Mouse (Mus musculus) forebrain, embryonic 15.5 days (tissue): ENCODE results near the gene Nptxr. TPM values are rescaled to one million over a fixed set of nuclear protein-coding genes. Genes with fewer than 3 reads are reported as not detected.

Source experiments
- ATAC-seq: fragments of 200-750 bp; cut with Nextera tagmentation; replicated peaks from 2 replicates; pipeline ENCODE4 v1.8.0; 2017; ENCODE audit warnings: mild to moderate bottlenecking, moderate TSS enrichment, moderate library complexity
- H3K27ac ChIP-seq: fragments of 300-500 bp; sonication (generic); replicated peaks from 2 replicates; pipeline ENCODE4 v1.5.1; 2015; ENCODE audit warnings: mild to moderate bottlenecking, inconsistent platforms
- H3K27me3 ChIP-seq: fragments of 300-500 bp; sonication (generic); 2 replicates; pipeline ENCODE4 v1.6.1; 2015; ENCODE audit warnings: inconsistent platforms
- H3K36me3 ChIP-seq: fragments of 300-500 bp; sonication (generic); 2 replicates; pipeline ENCODE4 v1.6.1; 2015; ENCODE audit warnings: mild to moderate bottlenecking, inconsistent platforms
- H3K4me1 ChIP-seq: fragments of 300-500 bp; sonication (generic); 2 replicates; pipeline ENCODE4 v1.6.1; 2015; ENCODE audit warnings: inconsistent platforms
- H3K4me2 ChIP-seq: fragments of 300-500 bp; sonication (generic); replicated peaks from 2 replicates; pipeline ENCODE4 v1.6.1; 2015; ENCODE audit warnings: mild to moderate bottlenecking, inconsistent platforms
- H3K4me3 ChIP-seq: fragments of 300-500 bp; sonication (generic); 2 replicates; pipeline ENCODE4 v1.5.1; 2015; ENCODE audit warnings: mild to moderate bottlenecking, inconsistent platforms
- H3K9ac ChIP-seq: fragments of 300-500 bp; sonication (generic); replicated peaks from 2 replicates; pipeline ENCODE4 v1.6.1; 2015; ENCODE audit warnings: mild to moderate bottlenecking, inconsistent platforms
- H3K9me3 ChIP-seq: fragments of 300-500 bp; sonication (generic); 2 replicates; pipeline ENCODE4 v1.6.1; 2016; ENCODE audit warnings: inconsistent platforms
- WGBS: fragments of 180-500 bp; shearing (Covaris S2); methylation state at CpG from one replicate; pipeline ENCODE4 v1.1.7; 2015; ENCODE audit warnings: mixed read lengths; 5-methylcytosine and 5-hydroxymethylcytosine counted together
- polyA plus RNA-seq: library from polyadenylated mRNA; unstranded; fragments of >200 nt; fragmentation: Nextera tagmentation; extraction: Ambion mirVana; gene quantifications from 2 replicates; pipeline ENCODE4 v1.2.1, GENCODE M21; 2015

The Nptxr gene
- polyA plus RNA-seq, 1 experiment from 2014 or later: 19.5 TPM

- Histone ChIP-seq H3K36me3 (0 out of 2 replicates have a peak, but pooled peaks cover under 1% of the 10 kb centered on the region), H3K9me3 (no peaks in the 10 kb centered on the region), H3K27me3 (no peaks in the 10 kb centered on the region), H3K27ac (no peak overlapping the region), H3K9ac (no peak overlapping the region), H3K4me2 (no peak overlapping the region), H3K4me1 (peaks cover 25% of the 10 kb centered on the region), H3K4me3 (no peak overlapping the region)
- no peak for ATAC-seq
- 80% methylated on average over 8 of the region's 8 CpGs for WGBS
Measured at GRCm38 (mm10) chr15:79744742-79745141, 59.8 kb downstream of the Nptxr start.

- Histone ChIP-seq H3K36me3 (peaks cover 8% of the 10 kb centered on the region; the same call in 1 of the 2 replicates), H3K9me3 (no peaks in the 10 kb centered on the region), H3K4me2 (no peak overlapping the region), H3K4me1 (peaks cover 28% of the 10 kb centered on the region), H3K27ac (no peak overlapping the region), H3K9ac (no peak overlapping the region), H3K27me3 (no peaks in the 10 kb centered on the region), H3K4me3 (no peak overlapping the region)
- no peak for ATAC-seq
- 93% methylated on average over 11 of the region's 11 CpGs for WGBS
Measured at GRCm38 (mm10) chr15:79744001-79744400, 60.6 kb downstream of the Nptxr start.

GRCm38 (mm10) chr15:79742706-79743023 lies 61.9 kb downstream of the Nptxr start:
- Histone ChIP-seq H3K9me3 (no peaks in the 10 kb centered on the region), H3K27me3 (no peaks in the 10 kb centered on the region), H3K27ac (peak overlapping the region; percentile 66), H3K36me3 (peaks cover 21% of the 10 kb centered on the region), H3K4me2 (peak overlapping the region; percentile 60), H3K4me3 (peak overlapping the region; percentile 81), H3K9ac (peak overlapping the region; percentile 87), H3K4me1 (peaks cover 36% of the 10 kb centered on the region)
- WGBS: 0% methylated on average over 23 of the region's 23 CpGs
- no peak for ATAC-seq

DNA sequence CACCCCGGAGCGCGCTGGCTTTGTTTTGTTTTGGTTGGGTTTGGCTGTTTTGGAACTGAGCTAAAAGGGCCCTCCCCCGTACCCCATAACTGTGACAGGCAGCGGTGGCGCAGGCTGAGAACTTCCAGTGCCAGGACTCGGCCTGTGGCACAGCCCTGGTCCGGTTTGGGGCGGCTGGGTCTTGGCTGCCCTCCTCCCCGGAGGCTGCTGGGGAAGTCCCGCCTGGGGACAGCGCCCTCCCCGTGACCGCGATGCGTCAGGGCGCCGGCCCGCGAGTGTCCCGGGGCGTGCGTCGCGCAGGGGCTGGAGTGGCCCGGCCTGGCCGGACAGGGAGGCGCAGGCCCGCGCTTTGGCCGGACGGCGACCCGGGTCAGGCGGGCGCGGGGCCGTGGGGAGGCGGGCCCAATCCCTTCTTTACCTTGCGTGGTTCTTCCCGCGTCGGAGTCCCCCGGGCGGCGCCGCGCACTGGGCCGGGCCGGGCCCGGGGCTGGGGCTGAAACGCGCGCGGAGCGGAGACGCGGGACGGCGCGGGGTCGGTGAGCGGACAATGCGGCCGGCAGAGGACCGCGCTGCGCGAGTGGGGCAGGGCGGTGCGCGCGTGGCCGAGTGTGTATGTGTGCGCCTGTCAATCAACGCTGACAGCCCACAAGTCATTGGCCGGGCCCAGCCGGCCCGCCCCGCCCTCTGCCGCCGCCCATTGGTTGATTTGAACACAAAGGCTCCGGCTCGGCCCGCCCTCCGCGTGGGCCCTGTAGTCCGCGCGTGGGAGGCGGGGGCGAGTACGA lies 62.5 kb downstream of the Nptxr start, which contains the start of gene Sun2:
Gene Sun2, minus strand, starts transcription at position 616 of the 785 bp plus-strand sequence.
- peak within 1 kb of the TSS; percentile 66 for H3K27ac ChIP-seq
- H3K9ac ChIP-seq: peak within 1 kb of the TSS; percentile 87
- H3K4me3 ChIP-seq: peak within 1 kb of the TSS; percentile 81
- H3K4me1 ChIP-seq: peaks cover 36% of the 10 kb centered on the region
- ATAC-seq: peak; percentile 95
- H3K36me3 ChIP-seq: peaks cover 26% of the 10 kb centered on the region
- WGBS: under 1% methylated on average over 76 of the region's 93 CpGs
- H3K4me2 ChIP-seq: peak within 1 kb of the TSS; percentile 60
- H3K9me3 ChIP-seq: no peaks in the 10 kb centered on the region
- H3K27me3 ChIP-seq: no peaks in the 10 kb centered on the region

DNA sequence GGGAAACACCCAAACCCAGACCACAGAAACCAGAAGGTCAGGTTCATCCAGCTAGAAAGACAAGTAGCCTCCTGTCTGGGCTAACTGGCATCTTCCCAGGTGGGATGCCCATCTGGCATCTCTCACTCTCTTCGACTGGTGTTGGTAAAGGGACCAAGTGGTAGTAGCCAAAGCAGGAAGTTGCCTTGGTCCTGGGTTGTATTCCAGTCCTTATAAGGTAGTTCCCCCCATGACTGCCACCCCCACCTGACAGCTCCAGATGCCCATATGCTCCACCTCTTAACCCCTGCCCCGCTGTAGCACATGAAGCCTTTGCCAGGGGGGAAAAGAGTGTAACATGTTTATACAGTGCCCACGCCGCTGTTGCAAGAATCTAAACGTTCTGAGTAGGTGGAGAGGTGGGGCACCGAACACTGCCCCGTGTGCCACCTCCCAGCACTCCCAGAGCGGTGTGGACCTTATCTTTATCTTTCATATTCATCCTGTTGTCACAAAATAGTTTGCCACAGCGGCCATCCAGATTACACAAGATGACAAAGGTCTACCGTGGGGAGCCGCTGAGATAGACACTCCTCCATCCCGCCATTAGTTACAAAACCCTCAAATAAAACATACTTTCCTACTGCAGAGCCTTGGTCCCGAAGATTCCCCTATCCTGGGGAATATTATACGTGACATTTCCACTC lies 63.2 kb downstream of the Nptxr start:
- Histone ChIP-seq H3K4me3 (peak overlapping the region; percentile 81), H3K36me3 (peaks cover 34% of the 10 kb centered on the region), H3K9me3 (no peaks in the 10 kb centered on the region), H3K27ac (peak overlapping the region; percentile 66), H3K27me3 (no peaks in the 10 kb centered on the region), H3K4me1 (peaks cover 36% of the 10 kb centered on the region), H3K9ac (peak overlapping the region; percentile 87), H3K4me2 (peak overlapping the region; percentile 60)
- 30% methylated on average over 14 of the region's 14 CpGs for WGBS
- ATAC-seq: no peak

DNA sequence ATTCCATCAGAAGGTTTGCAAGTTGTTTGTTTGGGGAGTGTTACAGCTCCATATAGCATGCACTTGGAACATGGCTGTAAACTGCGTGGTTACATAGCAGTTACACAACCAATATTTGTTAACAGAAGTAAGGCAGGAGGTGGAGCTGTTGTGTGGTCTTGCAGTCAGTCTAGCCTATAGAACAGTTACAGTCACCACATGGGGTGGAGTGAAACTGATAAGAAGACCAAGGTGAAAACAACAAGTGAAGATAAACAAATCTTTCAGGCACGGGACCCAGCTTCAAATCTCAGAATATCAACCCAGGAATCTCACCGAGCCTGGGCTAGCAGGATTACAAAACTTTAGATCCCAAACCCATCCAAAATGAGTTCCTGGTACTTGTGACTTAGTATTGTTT lies 63.8 kb downstream of the Nptxr start:
- H3K9ac ChIP-seq: no peak overlapping the region

More for the DNA sequence above, 63.8 kb downstream of the Nptxr start:
- Histone ChIP-seq H3K4me1 (peaks cover 36% of the 10 kb centered on the region), H3K27me3 (no peaks in the 10 kb centered on the region), H3K4me3 (peak overlapping the region; percentile 81), H3K4me2 (peak overlapping the region; percentile 60), H3K36me3 (peaks cover 39% of the 10 kb centered on the region), H3K27ac (no peak overlapping the region), H3K9me3 (no peaks in the 10 kb centered on the region)
- WGBS: 86% methylated on average over 3 of the region's 3 CpGs
- ATAC-seq: no peak

Other genes with a start within 250 kb of the Nptxr start
- gene Dmc1, start 199.7 kb downstream of the Nptxr start, polyA plus RNA-seq: 0.59 and 0.67 TPM in 2 replicates
- gene Fam227a, start 145.8 kb downstream of the Nptxr start, polyA plus RNA-seq: 4.7 and 5.2 TPM in 2 replicates
- gene Cby1, start 145.6 kb downstream of the Nptxr start, polyA plus RNA-seq: 116 and 124 TPM in 2 replicates
- 264 and 266 TPM in 2 replicates for gene Tomm22, start 133.9 kb downstream of the Nptxr start, polyA plus RNA-seq
- gene Josd1, start 116.8 kb downstream of the Nptxr start, polyA plus RNA-seq: 23.3 and 26.8 TPM in 2 replicates
- gene Gtpbp1, start 113.9 kb downstream of the Nptxr start, polyA plus RNA-seq: 53.9 and 58.0 TPM in 2 replicates
- gene Sun2, start 62.2 kb downstream of the Nptxr start, polyA plus RNA-seq: 10.5 and 11.6 TPM in 2 replicates
- 94.8 and 99.9 TPM in 2 replicates for gene Dnal4, start 26.9 kb downstream of the Nptxr start, polyA plus RNA-seq
- 0.46 TPM in 1 of 2 replicates, not detected in the other for gene Npcd, start 29.5 kb upstream of the Nptxr start, polyA plus RNA-seq
- gene Cbx6, start 29.9 kb upstream of the Nptxr start, polyA plus RNA-seq: 50.1 and 52.7 TPM in 2 replicates
- 6.6 TPM in 2 replicates for gene Apobec3, start 86.9 kb upstream of the Nptxr start, polyA plus RNA-seq
- gene Cbx7, start 166.4 kb upstream of the Nptxr start, polyA plus RNA-seq: 3.6 TPM in 2 replicates
- 3.0 and 3.3 TPM in 2 replicates for gene Pdgfb, start 210.2 kb upstream of the Nptxr start, polyA plus RNA-seq